Mouse (Mus musculus) thymus, postnatal 0 days (tissue): ENCODE data around the gene Tarbp2. TPM values are rescaled to one million over a fixed set of nuclear protein-coding genes. Genes with fewer than 3 reads are reported as not detected.

Source experiments
- DNase-seq: peaks from one replicate; pipeline ENCODE4 v3.0.0-alpha.2; 2015; ENCODE audit warnings: low spot score
- polyA plus RNA-seq: library from polyadenylated mRNA; unstranded; fragments of >200 nt; fragmentation: Nextera tagmentation; extraction: Ambion mirVana; gene quantifications from 2 replicates; pipeline ENCODE4 v1.2.1, GENCODE M21; 2015

Tarbp2 gene
- polyA plus RNA-seq, 1 experiment from 2014 or later: 65.5 TPM

DNA sequence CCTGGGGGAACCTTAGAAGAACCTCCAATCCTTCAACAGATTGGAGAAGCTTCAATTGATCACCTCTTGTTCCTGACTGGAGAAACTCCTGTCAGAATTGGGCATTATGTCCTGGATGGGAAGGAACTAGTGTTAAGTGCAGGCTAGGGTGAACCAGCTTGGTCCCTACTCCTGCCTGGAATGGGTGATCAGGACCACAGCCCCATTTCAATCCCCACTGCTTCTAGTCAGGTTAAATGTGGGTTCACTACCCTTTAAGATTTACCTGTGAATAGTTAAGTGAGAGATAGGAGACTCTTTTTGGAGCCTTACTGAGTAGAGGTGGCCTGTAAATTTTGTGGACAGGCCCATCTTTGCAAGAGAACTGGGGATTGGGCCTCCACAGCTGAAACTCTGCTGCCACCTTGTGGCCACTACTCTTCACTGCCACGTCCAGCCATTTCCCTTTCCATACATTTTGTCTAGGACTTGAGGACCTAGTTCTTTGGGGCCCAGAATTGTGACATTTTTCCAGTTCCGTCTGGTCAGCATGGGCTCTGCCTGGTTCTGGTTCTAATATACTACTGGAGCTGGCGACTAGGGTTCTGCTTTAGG is 7.0 kb downstream of the Tarbp2 start, which contains the start of gene Npff:
Gene Npff (minus strand): TSS at position 51 of the 594 bp plus-strand sequence.
- peak; percentile 79 for DNase-seq

DNA sequence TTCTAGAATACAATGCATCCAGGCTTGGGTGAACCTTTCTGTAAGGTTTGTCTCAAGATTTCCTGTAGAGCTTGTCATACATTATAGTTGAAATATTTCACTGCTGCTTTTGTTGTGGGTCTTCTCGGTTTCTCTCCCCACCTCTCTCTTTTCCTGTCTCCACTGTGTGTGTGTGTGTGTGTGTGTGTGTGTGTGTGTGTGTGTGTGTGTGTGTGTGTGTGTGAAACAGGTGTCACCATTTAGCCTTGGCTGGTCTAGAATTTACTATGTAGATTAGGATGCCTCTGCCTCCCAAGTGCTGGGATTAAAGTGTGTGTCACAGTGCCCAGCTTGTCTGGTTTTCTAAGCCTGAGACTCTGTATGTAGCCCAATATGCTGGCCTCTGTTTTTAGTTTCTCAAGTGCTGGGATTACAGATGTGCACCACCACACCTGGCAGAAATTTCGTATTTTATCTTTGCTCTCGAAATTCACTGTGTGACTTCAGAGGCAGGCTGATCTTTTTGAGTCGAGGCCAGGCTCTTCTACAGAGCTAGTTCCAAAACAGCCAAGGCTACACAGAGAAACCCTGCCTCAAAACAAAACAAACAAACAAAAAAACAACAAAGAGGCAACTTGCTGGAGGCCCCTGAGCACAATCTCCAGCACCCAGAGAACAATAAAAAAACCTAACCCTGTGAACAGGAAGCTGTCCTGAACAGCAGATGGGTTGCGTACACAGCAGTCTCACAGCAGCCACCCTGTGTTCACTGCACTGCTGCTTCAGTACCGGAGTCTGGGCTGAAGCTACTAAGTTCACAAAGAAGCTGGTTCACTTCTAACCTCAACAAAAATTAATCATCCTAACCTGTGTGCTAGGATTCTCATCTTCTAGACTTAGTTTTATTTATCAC is 8.4 kb downstream of the Tarbp2 start:
- DNase-seq: peak; percentile 71

DNA sequence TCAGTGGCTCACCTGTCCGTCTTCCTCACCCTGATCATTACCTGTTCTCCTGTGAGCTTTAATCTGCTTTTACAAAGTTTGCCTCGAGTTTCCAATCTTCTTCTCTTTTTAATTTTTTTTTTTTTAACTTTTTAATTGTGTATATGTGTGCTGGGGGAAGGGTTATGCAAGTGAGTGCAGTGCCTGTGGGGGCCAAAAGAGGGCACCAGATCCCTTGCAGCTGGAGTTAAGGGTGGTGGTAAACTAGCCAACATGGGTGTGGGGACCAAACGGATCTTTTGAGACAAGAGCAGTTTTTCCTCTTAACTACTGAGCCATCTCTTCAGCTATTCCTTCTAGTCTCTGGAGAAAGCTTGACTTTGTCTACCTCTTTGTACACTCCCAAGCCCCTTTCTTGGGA is 9.9 kb downstream of the Tarbp2 start:
- peak; percentile 32 for DNase-seq

GRCm38 (mm10) chr15:102528396-102528795 is 10.4 kb downstream of the Tarbp2 start:
- DNase-seq: no peak

DNA sequence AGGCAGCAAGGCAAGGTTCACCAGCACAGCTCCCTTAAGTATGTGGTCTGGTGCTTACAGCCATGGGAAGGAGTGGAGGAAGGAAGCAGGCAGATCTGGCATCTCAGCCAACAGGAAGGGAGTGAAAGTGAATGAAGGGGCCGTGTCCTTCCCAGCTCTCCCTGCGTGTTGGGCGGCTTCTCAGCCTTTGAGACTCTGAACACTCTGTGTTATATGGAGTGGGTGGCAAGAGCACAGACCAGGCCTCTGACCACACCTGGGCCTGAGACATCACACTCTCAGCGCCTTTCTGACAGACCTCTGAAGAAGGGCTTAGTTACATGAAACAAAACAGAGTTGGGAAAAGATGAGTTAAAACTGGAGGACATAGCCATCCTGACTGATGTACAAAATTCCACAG is 12.6 kb downstream of the Tarbp2 start:
- DNase-seq: no peak

DNA sequence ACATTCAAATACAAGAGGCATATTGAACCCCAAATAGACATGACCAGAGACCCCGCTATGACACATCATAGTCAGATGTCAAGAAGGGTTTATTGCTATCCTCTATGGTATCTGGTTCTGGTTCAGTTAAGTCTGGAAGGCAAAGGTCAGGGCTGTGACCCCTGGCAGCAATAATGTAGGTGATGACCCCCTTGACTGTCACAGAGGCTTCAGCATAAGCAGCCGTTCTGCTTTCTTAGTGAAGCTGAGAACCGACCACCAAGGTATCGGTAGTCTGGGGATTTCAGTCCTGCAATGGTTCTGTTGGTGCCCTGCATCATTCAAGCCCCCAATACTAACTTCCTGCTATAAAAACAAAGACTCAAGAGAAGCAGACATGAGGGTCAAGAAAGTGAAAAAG is 13.6 kb downstream of the Tarbp2 start:
- no peak for DNase-seq

- DNase-seq: no peak
Observed at GRCm38 (mm10) chr15:102532106-102532900, 14.3 kb downstream of the Tarbp2 start.

- DNase-seq: no peak
Observed at GRCm38 (mm10) chr15:102533926-102534325, 15.9 kb downstream of the Tarbp2 start.

DNA sequence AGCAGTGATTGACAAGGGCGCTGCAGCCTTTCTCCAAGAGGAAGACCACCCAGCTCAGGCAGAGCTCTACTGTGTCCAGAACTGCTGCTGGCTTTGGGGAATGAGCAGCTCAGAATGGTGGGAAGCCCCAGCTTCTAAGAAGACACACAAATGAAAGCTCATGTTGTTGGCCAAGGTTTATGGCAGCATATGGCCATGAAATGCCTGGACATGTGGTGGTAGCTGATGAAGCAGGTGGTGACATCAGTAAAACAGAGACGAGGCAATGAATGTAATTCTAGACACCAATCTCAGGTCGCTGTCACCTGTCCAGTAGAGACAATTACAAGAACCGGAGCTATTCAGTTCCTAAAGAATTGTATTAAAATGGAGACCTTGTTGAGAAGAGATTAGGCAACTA is 26.8 kb downstream of the Tarbp2 start:
- DNase-seq: no peak

- no peak for DNase-seq
Observed at GRCm38 (mm10) chr15:102546246-102546645, 28.3 kb downstream of the Tarbp2 start.

GRCm38 (mm10) chr15:102546677-102547427 is 28.9 kb downstream of the Tarbp2 start:
- no peak for DNase-seq

DNA sequence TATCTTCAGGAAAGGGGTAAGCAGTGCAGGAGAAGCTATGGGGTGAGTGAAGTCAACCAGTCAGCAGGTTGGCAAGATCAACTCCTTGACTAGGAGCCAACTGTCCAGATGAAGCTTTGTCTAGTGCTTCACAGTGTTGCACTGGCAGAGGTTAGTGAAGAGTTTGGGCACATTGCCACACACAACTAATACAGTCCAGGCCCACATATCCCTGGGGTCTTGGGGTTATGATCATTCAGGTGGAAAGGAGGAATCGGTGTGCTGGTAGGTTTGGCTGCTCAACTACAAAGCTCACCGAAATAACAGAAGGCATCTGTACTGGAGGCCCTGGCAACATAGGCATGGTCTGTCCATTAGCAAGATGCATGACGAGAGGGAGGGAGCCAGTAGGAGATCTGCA is 29.5 kb downstream of the Tarbp2 start:
- no peak for DNase-seq

GRCm38 (mm10) chr15:102552599-102552998 is 34.6 kb downstream of the Tarbp2 start:
- no peak for DNase-seq

DNA sequence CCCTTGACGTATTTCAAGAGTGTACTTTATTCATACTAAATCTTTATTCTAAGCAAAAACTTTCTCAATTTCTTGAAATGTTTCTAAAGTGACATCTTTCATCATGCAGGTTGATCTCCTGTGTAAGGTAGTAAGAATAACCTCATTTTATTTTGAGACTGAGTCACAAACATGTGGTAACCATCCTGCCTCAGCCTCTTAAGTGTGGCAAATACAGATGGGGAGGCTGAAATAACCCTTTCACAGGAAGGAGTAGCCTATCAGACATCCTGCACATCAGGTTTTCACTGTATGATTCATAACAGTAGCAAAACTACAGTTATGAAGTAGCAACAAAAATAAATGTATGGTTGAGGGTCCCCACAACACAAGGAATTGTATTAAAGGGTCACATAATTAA is 37.6 kb downstream of the Tarbp2 start:
- no peak for DNase-seq

GRCm38 (mm10) chr15:102557580-102557979 is 39.6 kb downstream of the Tarbp2 start:
- no peak for DNase-seq

DNA sequence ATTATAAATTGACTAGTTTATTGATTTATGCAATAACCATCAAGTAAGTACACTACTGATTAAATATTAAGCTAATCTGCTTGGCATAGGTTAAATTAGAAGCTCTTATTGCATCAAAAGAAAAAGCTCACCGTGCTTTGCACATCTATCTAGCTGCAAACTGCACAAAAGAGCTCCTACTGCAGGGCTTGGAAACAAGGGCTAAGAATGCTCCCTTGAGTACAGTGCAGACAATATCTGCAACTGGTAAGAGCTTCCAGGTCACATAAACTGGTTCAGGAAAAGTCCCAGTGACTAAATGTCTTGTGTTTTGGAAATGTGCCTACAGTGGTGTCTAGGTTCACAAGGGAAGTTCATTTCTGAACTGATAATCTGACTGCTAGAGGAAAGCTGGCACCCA is 44.5 kb downstream of the Tarbp2 start:
- DNase-seq: no peak

DNA sequence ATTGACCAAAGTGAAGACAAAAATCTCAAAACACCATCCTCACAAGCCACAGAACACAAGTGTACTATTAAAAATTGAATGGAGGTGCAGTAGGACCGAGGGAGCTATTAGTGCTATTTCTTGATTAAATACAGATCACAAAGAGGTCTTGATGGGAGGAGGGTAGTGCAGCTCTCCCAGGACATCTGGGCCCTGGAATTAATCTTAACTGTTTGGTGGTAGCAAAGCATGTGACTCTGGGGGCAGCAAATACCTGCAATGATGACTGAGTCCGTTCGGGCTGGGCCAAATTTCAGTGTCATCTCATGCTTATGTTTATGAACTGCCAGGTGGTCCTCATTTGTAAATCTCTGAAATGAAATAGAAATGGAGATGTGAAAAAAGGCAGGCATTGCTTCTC is 45.1 kb downstream of the Tarbp2 start:
- DNase-seq: no peak

GRCm38 (mm10) chr15:102563681-102564080 is 45.7 kb downstream of the Tarbp2 start:
- DNase-seq: no peak

GRCm38 (mm10) chr15:102567849-102568248 is 49.9 kb downstream of the Tarbp2 start:
- no peak for DNase-seq

- no peak for DNase-seq
Observed at GRCm38 (mm10) chr15:102572081-102572480, 54.1 kb downstream of the Tarbp2 start.
